Mouse (Mus musculus) embryonic fibroblast, embryonic 13.5 days (primary cell): ENCODE results near the gene Myl4. TPM values are rescaled to one million over a fixed set of nuclear protein-coding genes. Genes with fewer than 3 reads are reported as not detected.
A peak's percentile ranks its signal among the peaks of the same experiment; 100 is the strongest.

Source experiments
- H3K27ac ChIP-seq: 2 replicates; pipeline ENCODE4 v1.5.1; 2012; ENCODE audit warnings: low read length, control low read depth, inconsistent platforms; ENCODE audit not compliant: insufficient read depth
- H3K4me1 ChIP-seq: 2 replicates; pipeline ENCODE4 v1.6.1; 2011; ENCODE audit warnings: low read length; ENCODE audit not compliant: control insufficient read depth, insufficient read depth
- H3K4me3 ChIP-seq: 2 replicates; pipeline ENCODE4 v1.5.1; 2011; ENCODE audit warnings: mild to moderate bottlenecking, control low read depth, low read length; ENCODE audit not compliant: insufficient read depth
- CTCF ChIP-seq: IDR thresholded peaks from 2 replicates; pipeline ENCODE4 v1.5.1; 2011; ENCODE audit warnings: mild to moderate bottlenecking, control low read depth, low read length, moderate library complexity, borderline replicate concordance; ENCODE audit not compliant: insufficient read depth
- POLR2A ChIP-seq: IDR thresholded peaks from 2 replicates; pipeline ENCODE4 v1.6.1; 2011; ENCODE audit warnings: low read depth, mild to moderate bottlenecking, control low read depth, low read length, moderate library complexity
- polyA plus RNA-seq: library from polyadenylated mRNA; stranded (reverse); fragments of >200 nt; gene quantifications from 2 replicates; pipeline ENCODE4 v1.2.4, GENCODE M21; 2011; ENCODE audit warnings: low read depth; ENCODE audit not compliant: missing spikeins, insufficient read length

The Myl4 gene
- polyA plus RNA-seq, 1 experiment: 2.7 TPM

DNA sequence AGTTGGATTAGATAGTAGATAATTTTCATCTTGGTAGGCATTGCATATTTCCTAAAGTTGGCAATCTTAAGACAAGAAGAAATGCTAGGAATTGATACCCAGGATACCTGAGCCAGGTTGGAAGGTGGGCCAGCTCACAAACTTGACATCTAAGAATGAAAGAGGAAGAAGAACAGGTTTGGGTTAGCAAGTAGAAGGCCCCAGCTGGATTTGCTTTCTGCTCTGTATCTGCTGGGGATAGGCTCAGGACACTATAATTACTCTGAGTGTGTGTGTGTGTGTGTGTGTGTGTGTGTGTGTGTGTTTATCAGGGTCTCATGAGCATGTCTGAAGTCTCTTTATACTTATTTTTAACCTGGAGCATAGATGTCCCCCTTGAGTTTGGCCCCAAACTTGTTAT is 76.2 kb downstream of the Myl4 start:
- H3K4me1 ChIP-seq: peaks cover 23% of the 10 kb centered on the region
- H3K4me3 ChIP-seq: no peak overlapping the region
- peak overlapping the region; percentile 91 for H3K27ac ChIP-seq
- TF ChIP-seq POLR2A: no peak
- TF ChIP-seq CTCF: no peak

- TF ChIP-seq POLR2A (no peak), CTCF (no peak)
- Histone ChIP-seq H3K4me1 (peaks cover 17% of the 10 kb centered on the region), H3K27ac (peak overlapping the region; percentile 91), H3K4me3 (no peak overlapping the region)
Measured at GRCm38 (mm10) chr11:104627616-104628301, 77.3 kb downstream of the Myl4 start.

DNA sequence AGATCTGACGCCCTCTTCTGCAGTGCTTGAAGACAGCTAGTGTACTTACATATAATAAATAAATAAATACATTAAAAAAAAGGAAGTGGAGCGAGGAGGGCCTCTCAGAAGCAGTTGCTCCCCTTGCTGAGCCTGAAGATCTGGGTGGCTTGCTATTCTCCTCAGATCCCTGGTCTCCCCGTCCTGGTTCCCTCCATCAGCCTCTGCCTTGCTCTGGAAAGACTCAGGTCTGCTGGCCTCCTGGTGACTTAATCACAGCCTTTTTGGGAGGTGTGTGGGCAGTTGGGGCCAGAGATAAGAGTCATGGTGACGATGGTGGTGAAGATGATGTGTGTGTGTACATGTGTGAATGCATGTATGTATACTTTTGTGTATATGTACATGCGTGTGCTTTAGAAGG is 78.1 kb downstream of the Myl4 start:
- Histone ChIP-seq H3K4me1 (peaks cover 15% of the 10 kb centered on the region), H3K4me3 (no peak overlapping the region), H3K27ac (peak overlapping the region; percentile 91; the same call in 1 of the 2 replicates)
- no peak for TF ChIP-seq CTCF
- TF ChIP-seq POLR2A: no peak

GRCm38 (mm10) chr11:104630185-104630835 is 79.8 kb downstream of the Myl4 start:
- Histone ChIP-seq H3K4me3 (no peak overlapping the region), H3K4me1 (peaks cover 13% of the 10 kb centered on the region), H3K27ac (no peak overlapping the region)
- no peak for TF ChIP-seq POLR2A
- TF ChIP-seq CTCF: no peak

DNA sequence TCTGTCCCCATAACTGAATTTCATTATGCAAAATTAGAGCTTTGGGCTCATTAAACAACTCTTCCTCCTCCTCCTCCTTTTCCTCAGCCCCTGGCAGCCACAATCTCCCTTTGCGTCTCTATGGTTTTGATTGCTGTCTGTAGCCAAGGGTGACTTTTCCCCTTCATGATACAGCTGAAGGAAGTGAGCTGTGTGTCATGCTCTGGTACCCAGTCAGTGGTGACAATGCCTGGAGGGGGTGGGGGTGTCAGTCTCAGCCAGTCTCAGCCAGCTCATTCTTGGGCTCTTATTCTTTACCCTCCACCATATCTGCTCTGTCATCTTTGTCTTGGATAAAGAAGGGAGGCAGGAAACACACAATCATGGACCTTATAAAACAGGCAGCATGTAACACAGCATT is 80.8 kb downstream of the Myl4 start:
- peak overlapping the region; percentile 29; the same call in 1 of the 2 replicates for H3K27ac ChIP-seq
- TF ChIP-seq POLR2A (no peak), CTCF (no peak)
- peaks cover 10% of the 10 kb centered on the region for H3K4me1 ChIP-seq
- H3K4me3 ChIP-seq: no peak overlapping the region

DNA sequence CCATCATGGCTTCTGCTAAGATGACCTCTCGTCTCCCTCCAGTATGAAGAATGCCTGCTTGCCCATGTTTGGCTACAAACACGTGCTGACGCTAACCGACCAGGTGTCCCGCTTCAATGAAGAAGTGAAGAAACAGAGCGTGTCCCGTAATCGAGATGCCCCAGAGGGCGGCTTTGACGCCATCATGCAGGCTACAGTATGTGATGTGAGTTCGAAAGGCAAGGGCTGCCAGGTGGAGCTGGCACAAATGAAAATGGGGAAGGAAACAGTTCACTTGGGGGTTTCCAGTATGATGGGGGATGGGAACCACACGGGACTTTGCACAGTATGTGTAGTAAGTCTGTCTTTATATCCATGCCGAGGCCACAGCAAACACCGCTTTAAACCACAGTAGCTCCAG is 86.5 kb downstream of the Myl4 start:
- H3K27ac ChIP-seq: no peak overlapping the region
- no peak overlapping the region for H3K4me3 ChIP-seq
- peaks cover 5% of the 10 kb centered on the region for H3K4me1 ChIP-seq
- TF ChIP-seq CTCF (no peak), POLR2A (no peak)

DNA sequence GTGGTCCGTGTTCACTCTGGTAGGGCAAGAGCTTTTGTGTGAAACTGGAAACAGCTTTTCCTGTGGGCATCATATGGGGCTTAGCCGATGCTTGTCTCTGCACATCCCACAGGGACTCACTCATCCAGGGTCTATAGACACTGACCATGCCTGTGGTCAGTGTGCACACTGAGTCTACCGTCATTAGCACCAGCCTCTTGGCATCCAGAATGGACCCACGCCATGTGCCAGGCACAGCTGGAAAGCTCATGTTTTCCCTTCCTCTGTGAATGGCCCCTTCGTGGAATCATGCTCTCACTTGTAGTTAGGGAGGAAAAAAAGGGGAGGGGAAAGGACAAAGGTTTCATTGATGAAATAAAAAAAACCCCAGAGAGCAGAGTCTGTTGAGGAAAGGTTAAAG is 87.5 kb downstream of the Myl4 start:
- TF ChIP-seq POLR2A (no peak), CTCF (no peak)
- H3K4me1 ChIP-seq: peaks cover 5% of the 10 kb centered on the region
- no peak overlapping the region for H3K4me3 ChIP-seq
- no peak overlapping the region for H3K27ac ChIP-seq

DNA sequence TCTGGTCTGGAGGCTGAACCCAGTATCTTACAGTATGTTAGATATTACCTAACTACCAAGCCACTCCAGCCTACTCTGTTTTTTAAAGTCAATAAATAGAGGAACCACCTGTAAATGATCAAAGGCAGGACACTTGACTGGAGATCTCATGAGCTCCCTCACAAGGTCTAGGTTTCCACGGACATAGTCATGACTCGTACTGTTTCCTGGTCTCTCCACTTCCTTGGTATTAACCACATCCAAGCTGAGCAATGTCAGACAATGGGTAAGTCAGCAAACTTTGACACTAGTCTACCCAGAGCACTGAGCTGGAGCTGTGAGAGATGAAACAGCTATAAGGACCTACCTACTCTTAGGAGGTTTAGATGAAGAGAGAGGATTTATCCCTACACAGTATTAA is 88.4 kb downstream of the Myl4 start:
- Histone ChIP-seq H3K4me3 (no peak overlapping the region), H3K27ac (no peak overlapping the region), H3K4me1 (peaks cover 5% of the 10 kb centered on the region)
- TF ChIP-seq CTCF: no peak
- no peak for TF ChIP-seq POLR2A

DNA sequence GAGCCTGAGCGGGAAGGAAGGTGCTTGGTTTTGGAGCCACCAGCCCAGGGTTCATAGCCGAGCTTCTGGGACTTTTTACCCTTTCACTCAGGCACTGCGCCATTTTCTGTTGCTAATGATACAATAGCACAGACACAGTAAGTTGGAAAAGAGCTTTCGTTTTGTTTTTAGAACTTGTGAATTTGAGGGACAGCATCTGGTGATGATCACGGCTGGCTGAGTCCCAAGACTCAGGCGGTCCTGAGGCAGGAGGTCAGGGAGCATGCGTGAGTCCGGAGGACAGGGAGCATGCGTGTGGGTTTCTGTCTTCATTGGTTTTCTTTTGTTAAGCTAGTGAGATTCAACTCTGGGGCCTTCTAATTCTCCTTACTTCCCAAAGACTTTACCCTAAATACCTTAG is 89.2 kb downstream of the Myl4 start:
- Histone ChIP-seq H3K27ac (0 out of 2 replicates have a peak overlapping the region, but pooled peaks have one; percentile 21), H3K4me1 (peaks cover 5% of the 10 kb centered on the region), H3K4me3 (no peak overlapping the region)
- TF ChIP-seq POLR2A (no peak), CTCF (no peak)

- H3K4me3 ChIP-seq: no peak overlapping the region
- TF ChIP-seq POLR2A: no peak
- TF ChIP-seq CTCF: no peak
- H3K27ac ChIP-seq: peak overlapping the region; percentile 67
- H3K4me1 ChIP-seq: peaks cover 5% of the 10 kb centered on the region
Measured at GRCm38 (mm10) chr11:104640894-104641293, 90.4 kb downstream of the Myl4 start.
